Mouse (Mus musculus) C2C12 (cell line): ENCODE measurements around the gene Gm7544. TPM values are rescaled to one million over a fixed set of nuclear protein-coding genes. Genes with fewer than 3 reads are reported as not detected.
"Not testable (repeated sequence)": the region's sequence is repeated elsewhere in the genome, so short reads cannot be mapped to it uniquely, and the experiment has no call there.

Experiments used
- H3K27me3 ChIP-seq: one replicate; pipeline ENCODE4 v1.6.1; 2011; ENCODE audit not compliant: control insufficient read depth, insufficient read depth, insufficient read length
- H3K36me3 ChIP-seq: one replicate; pipeline ENCODE4 v1.6.1; 2011; ENCODE audit not compliant: control insufficient read depth, insufficient read depth
- H3K4me3 ChIP-seq: one replicate; pipeline ENCODE4 v1.5.1; 2011; ENCODE audit warnings: mild to moderate bottlenecking, control low read depth; ENCODE audit not compliant: poor library complexity, insufficient read depth, severe bottlenecking
- H3K79me2 ChIP-seq: one replicate; pipeline ENCODE4 v1.6.1; 2011; ENCODE audit not compliant: control insufficient read depth, insufficient read depth
- H3K79me3 ChIP-seq: one replicate; pipeline ENCODE4 v1.6.1; 2011; ENCODE audit warnings: low read depth, control low read depth
- H3ac ChIP-seq: one replicate; pipeline ENCODE3; 2011; ENCODE audit warnings: low read depth; ENCODE audit not compliant: control insufficient read depth, insufficient read length
- CEBPB ChIP-seq: IDR thresholded peaks from one replicate; pipeline ENCODE4 v1.6.1; 2011; ENCODE audit warnings: low read depth, mild to moderate bottlenecking, control low read depth, moderate library complexity
- CTCF ChIP-seq: IDR thresholded peaks from one replicate; pipeline ENCODE4 v1.5.1; 2011; ENCODE audit not compliant: control insufficient read depth, insufficient read depth, insufficient read length
- FOSL1 ChIP-seq: IDR thresholded peaks from one replicate; pipeline ENCODE4 v1.8.0; 2011; ENCODE audit warnings: mild to moderate bottlenecking, low read length; ENCODE audit not compliant: poor library complexity, insufficient read depth, severe bottlenecking
- MAX ChIP-seq: IDR thresholded peaks from one replicate; pipeline ENCODE4 v1.6.1; 2011; ENCODE audit warnings: mild to moderate bottlenecking, control low read depth
- MYOD1 ChIP-seq: IDR thresholded peaks from one replicate; pipeline ENCODE4 v1.6.1; 2011; ENCODE audit warnings: low read depth; ENCODE audit not compliant: control insufficient read depth, insufficient read length
- MYOG ChIP-seq: IDR thresholded peaks from one replicate; pipeline ENCODE4 v1.6.1; 2011; ENCODE audit not compliant: control insufficient read depth, insufficient read length; ENCODE audit errors: extremely low read depth
- USF1 ChIP-seq: IDR thresholded peaks from one replicate; pipeline ENCODE4 v1.6.1; 2011; ENCODE audit warnings: low read depth, mild to moderate bottlenecking, control low read depth, moderate library complexity
- long read RNA-seq, 2 experiments: library from polyadenylated mRNA; unstranded; transcript quantifications; one replicate each; pipeline ENCODE4 v2.0.0; 2019 to 2020
- polyA plus RNA-seq: library from polyadenylated mRNA; unstranded; fragments of >200 nt; fragmentation: generic; extraction: Trizol; gene quantifications from one replicate; pipeline ENCODE4 v1.2.1, GENCODE M21; 2012; ENCODE audit warnings: missing spikeins

Gene Gm7544
- not detected for polyA plus RNA-seq
- long read RNA-seq, experiment 1, result 0 reads
- long read RNA-seq, experiment 2, result 0 reads

- not testable (repeated sequence) for H3K79me3 ChIP-seq, H3K36me3 ChIP-seq, H3K27me3 ChIP-seq, H3ac ChIP-seq, H3K4me3 ChIP-seq, H3K79me2 ChIP-seq
Observed at GRCm38 (mm10) chr1:82955913-82956312, at the start of gene Gm7544. Gm7544 (minus strand) TSS chr1:82956013.

GRCm38 (mm10) chr1:83000306-83000705 lies 44.5 kb upstream of the Gm7544 start, which contains the start of gene Gm47959:
Gm47959 (plus strand) TSS chr1:83000548.
- peaks cover 19% of the 10 kb centered on the region for H3K27me3 ChIP-seq
- not testable (repeated sequence) for H3K36me3 ChIP-seq, H3ac ChIP-seq, H3K79me2 ChIP-seq, H3K4me3 ChIP-seq, H3K79me3 ChIP-seq

- Histone ChIP-seq H3ac (no peak overlapping the region), H3K4me3 (no peak overlapping the region), H3K27me3 (peaks cover 13% of the 10 kb centered on the region), H3K79me3 (no peaks in the 10 kb centered on the region), H3K79me2 (no peaks in the 10 kb centered on the region), H3K36me3 (no peaks in the 10 kb centered on the region)
- TF ChIP-seq CTCF (no peak), FOSL1 (no peak), MAX (no peak), CEBPB (no peak), MYOG (no peak), USF1 (no peak)
Observed at GRCm38 (mm10) chr1:82993947-82994346, 38.1 kb upstream of the Gm7544 start.

GRCm38 (mm10) chr1:82992093-82992492 lies 36.3 kb upstream of the Gm7544 start:
- H3K36me3 ChIP-seq, result no peaks in the 10 kb centered on the region
- H3K79me2 ChIP-seq, result no peaks in the 10 kb centered on the region
- no peak overlapping the region for H3K4me3 ChIP-seq
- no peaks in the 10 kb centered on the region for H3K79me3 ChIP-seq
- peaks cover 13% of the 10 kb centered on the region for H3K27me3 ChIP-seq
- H3ac ChIP-seq, result no peak overlapping the region
- TF ChIP-seq MAX (no peak), USF1 (no peak), MYOG (no peak), CTCF (no peak), CEBPB (no peak), FOSL1 (no peak), MYOD1 (no peak)

- no peak for TF ChIP-seq USF1
- TF ChIP-seq CEBPB, result no peak
- TF ChIP-seq MYOG, result no peak
- TF ChIP-seq FOSL1, result no peak
- TF ChIP-seq CTCF, result no peak
- TF ChIP-seq MAX, result no peak
- TF ChIP-seq MYOD1, result no peak
- H3K79me2 ChIP-seq, result no peaks in the 10 kb centered on the region
- H3ac ChIP-seq, result no peak overlapping the region
- no peaks in the 10 kb centered on the region for H3K36me3 ChIP-seq
- peaks cover 13% of the 10 kb centered on the region for H3K27me3 ChIP-seq
- H3K79me3 ChIP-seq, result no peaks in the 10 kb centered on the region
- no peak overlapping the region for H3K4me3 ChIP-seq
Observed at GRCm38 (mm10) chr1:82991596-82991995, 35.8 kb upstream of the Gm7544 start.

GRCm38 (mm10) chr1:82991062-82991461 lies 35.2 kb upstream of the Gm7544 start:
- no peak for TF ChIP-seq USF1
- no peak for TF ChIP-seq MYOG
- no peak for TF ChIP-seq MAX
- TF ChIP-seq CEBPB, result no peak
- no peak for TF ChIP-seq FOSL1
- TF ChIP-seq CTCF, result no peak
- TF ChIP-seq MYOD1, result no peak
- H3K79me2 ChIP-seq, result no peaks in the 10 kb centered on the region
- H3K79me3 ChIP-seq, result no peaks in the 10 kb centered on the region
- H3K36me3 ChIP-seq, result no peaks in the 10 kb centered on the region
- peaks cover 13% of the 10 kb centered on the region for H3K27me3 ChIP-seq
- no peak overlapping the region for H3K4me3 ChIP-seq
- no peak overlapping the region for H3ac ChIP-seq
